Mouse (Mus musculus) forebrain, embryonic 14.5 days (tissue): ENCODE measurements at regions not wholly inside any gene's neighbourhood (a gene's known extent, or its start where the extent isn't known, plus 50 kb on each side); places are given as distances from the start of the nearest gene placed in this dataset. TPM values are rescaled to one million over a fixed set of nuclear protein-coding genes. Genes with fewer than 3 reads are reported as not detected.
A peak's percentile ranks its signal among the peaks of the same experiment; 100 is the strongest.

Source experiments
- ATAC-seq: fragments of 200-750 bp; cut with Nextera tagmentation; 2 replicates; pipeline ENCODE4 v1.8.0; 2017; ENCODE audit warnings: mild to moderate bottlenecking, moderate library complexity
- DNase-seq: peaks from one replicate; pipeline ENCODE4 v3.0.0-alpha.2; 2015; ENCODE audit warnings: low spot score
- H3K27ac ChIP-seq: fragments of 300-500 bp; sonication (generic); 2 replicates; pipeline ENCODE4 v1.5.1; 2014; ENCODE audit warnings: low read depth, mild to moderate bottlenecking, control low read depth, low read length, moderate library complexity
- H3K27me3 ChIP-seq: fragments of 300-500 bp; sonication (generic); replicated peaks from 2 replicates; pipeline ENCODE4 v1.6.1; 2014; ENCODE audit warnings: low read length, control low read depth, mixed read lengths; ENCODE audit not compliant: control insufficient read depth, insufficient read depth
- H3K36me3 ChIP-seq: fragments of 300-500 bp; sonication (generic); 2 replicates; pipeline ENCODE4 v1.6.1; 2014; ENCODE audit warnings: low read length, control low read depth; ENCODE audit not compliant: control insufficient read depth, insufficient read depth
- H3K4me1 ChIP-seq: fragments of 300-500 bp; sonication (generic); 2 replicates; pipeline ENCODE4 v1.6.1; 2014; ENCODE audit warnings: antibody characterized with exemption, low read length, control low read depth; ENCODE audit not compliant: control insufficient read depth, insufficient read depth
- H3K4me2 ChIP-seq: fragments of 300-500 bp; sonication (generic); 2 replicates; pipeline ENCODE4 v1.6.1; 2014; ENCODE audit warnings: mild to moderate bottlenecking, control low read depth, low read length
- H3K4me3 ChIP-seq: fragments of 300-500 bp; sonication (generic); 2 replicates; pipeline ENCODE4 v1.5.1; 2014; ENCODE audit warnings: low read depth, low read length, control low read depth
- H3K9ac ChIP-seq: fragments of 300-500 bp; sonication (generic); 2 replicates; pipeline ENCODE4 v1.6.1; 2014; ENCODE audit warnings: mild to moderate bottlenecking, low read length, control low read depth, moderate library complexity
- H3K9me3 ChIP-seq: fragments of 300-500 bp; sonication (generic); replicated peaks from 2 replicates; pipeline ENCODE4 v1.6.1; 2016; ENCODE audit warnings: low read length, control low read depth, mixed read lengths; ENCODE audit not compliant: control insufficient read depth
- WGBS: fragments of 180-500 bp; shearing (Covaris S2); extraction: QIAGEN DNeasy Blood & Tissue Kit; methylation state at CpG from one replicate; pipeline ENCODE4 v1.1.7; 2014; 5-methylcytosine and 5-hydroxymethylcytosine counted together
- microRNA-seq: library from miRNA; unstranded; fragments of <30 nt; microRNA quantifications from one replicate; pipeline ENCODE4, GENCODE M21; 2016

DNA sequence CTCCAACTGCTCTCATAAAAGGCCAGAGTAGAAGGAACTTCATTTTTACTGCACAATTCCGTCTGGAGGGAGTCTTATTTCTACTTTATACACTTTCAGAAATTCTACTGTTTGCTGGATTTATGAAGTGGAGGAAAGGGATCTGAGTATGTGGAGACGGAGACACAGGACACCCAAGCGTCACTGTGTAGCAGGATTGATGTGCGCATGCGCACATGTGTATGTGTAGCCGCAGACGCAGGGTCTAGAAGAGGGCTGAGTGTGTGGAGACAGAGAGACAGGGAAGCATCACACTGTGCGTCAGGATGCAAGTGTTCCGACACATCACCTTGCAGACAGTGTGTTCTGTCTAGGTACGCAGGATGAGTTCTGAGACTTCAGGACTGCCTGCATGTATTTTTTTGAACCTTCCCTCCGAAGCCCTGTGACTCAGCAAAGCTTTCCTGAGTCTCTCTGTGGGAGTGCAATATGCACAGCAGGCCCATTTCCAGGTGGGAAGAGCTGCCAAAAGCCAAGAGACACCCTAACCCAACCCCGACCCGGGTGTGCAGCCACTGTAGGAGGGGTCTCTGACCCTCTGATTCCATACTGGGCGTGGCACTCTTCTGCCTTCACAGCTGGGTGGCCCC is 67.1 kb upstream of the Fam19a5 start:
- 92% methylated on average over 14 of the region's 14 CpGs for WGBS
- H3K27me3 ChIP-seq = no peaks in the 10 kb centered on the region
- H3K4me1 ChIP-seq = no peaks in the 10 kb centered on the region
- no peak overlapping the region for H3K4me3 ChIP-seq
- no peak for ATAC-seq
- no peak overlapping the region for H3K27ac ChIP-seq
- no peaks in the 10 kb centered on the region for H3K9me3 ChIP-seq
- H3K9ac ChIP-seq = no peak overlapping the region
- no peak for DNase-seq
- no peaks in the 10 kb centered on the region for H3K36me3 ChIP-seq
- H3K4me2 ChIP-seq = no peak overlapping the region

DNA sequence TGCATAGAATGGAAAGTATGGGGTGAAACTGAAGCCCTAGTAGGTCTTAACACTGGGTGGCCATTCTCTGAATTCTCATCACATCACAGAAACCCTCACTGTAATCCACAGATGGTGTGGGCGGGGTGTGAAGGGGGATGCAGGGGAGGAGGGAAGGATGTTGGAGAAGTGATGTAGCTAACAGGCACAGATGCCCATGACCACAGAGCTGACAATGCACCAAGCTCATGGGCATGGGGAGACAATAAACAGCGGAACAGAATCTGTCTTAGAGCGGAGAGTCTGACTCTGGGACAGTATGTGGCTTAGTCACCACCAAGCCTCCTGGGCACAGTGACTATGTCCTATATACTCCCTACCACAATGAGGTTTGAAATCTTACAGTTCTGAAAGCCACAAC is 63.3 kb upstream of the Fam19a5 start:
- Histone ChIP-seq H3K9ac (no peak overlapping the region), H3K4me1 (no peaks in the 10 kb centered on the region), H3K27ac (no peak overlapping the region), H3K4me3 (no peak overlapping the region), H3K4me2 (no peak overlapping the region), H3K27me3 (no peaks in the 10 kb centered on the region), H3K36me3 (no peaks in the 10 kb centered on the region), H3K9me3 (no peaks in the 10 kb centered on the region)
- ATAC-seq (peak; percentile 60; the same call in 1 of the 2 replicates), DNase-seq (peak; percentile 39)
- 83% methylated on average over 3 of the region's 3 CpGs for WGBS

Small RNAs in the stretch of these regions (microRNA-seq; reads per million reads assigned to microRNA genes)
- not detected for gene Gm23416
